Mouse (Mus musculus) bone marrow, adult 2 months (tissue): ENCODE measurements around the gene Cipc.

ENCODE experiments used
- CTCF ChIP-seq: fragments of 200-500 bp; IDR thresholded peaks from 2 replicates; pipeline ENCODE4 v1.5.1; 2011; ENCODE audit warnings: low read length, control low read depth; ENCODE audit not compliant: control insufficient read depth, insufficient read depth
- POLR2A ChIP-seq: fragments of 200-500 bp; IDR thresholded peaks from 2 replicates; pipeline ENCODE4 v1.6.1; 2011; ENCODE audit warnings: low read depth, mild to moderate bottlenecking, control low read depth, low read length, borderline replicate concordance; ENCODE audit not compliant: control insufficient read depth

GRCm38 (mm10) chr12:86912335-86913093 lies 34.3 kb upstream of the Cipc start:
- no peak for TF ChIP-seq CTCF
- TF ChIP-seq POLR2A, result no peak
